Mouse (Mus musculus) layer of hippocampus, adult 18-20 months (tissue): ENCODE data around the gene Cyp19a1. TPM values are rescaled to one million over a fixed set of nuclear protein-coding genes. Genes with fewer than 3 reads are reported as not detected.
A peak's percentile ranks its signal among the peaks of the same experiment; 100 is the strongest.

Experiments used
- DNase-seq, 2 experiments: peaks; one replicate each; pipeline ENCODE4 v3.0.0; 2022; ENCODE audit warnings: low spot score in 2 of 2
- long read RNA-seq: library from polyadenylated mRNA; stranded (forward); transcript quantifications from one replicate; pipeline ENCODE4 v2.0.0, GENCODE M21; 2021
- total RNA-seq, 2 experiments: library from RNA; stranded (reverse); gene quantifications; 2 replicates each; pipeline ENCODE4 v1.2.3; 2021

Gene Cyp19a1
- total RNA-seq, result under 1 TPM in 1 of 2 experiments, not detected in 1; 0.12 TPM
- long read RNA-seq, result 0 reads

DNA sequence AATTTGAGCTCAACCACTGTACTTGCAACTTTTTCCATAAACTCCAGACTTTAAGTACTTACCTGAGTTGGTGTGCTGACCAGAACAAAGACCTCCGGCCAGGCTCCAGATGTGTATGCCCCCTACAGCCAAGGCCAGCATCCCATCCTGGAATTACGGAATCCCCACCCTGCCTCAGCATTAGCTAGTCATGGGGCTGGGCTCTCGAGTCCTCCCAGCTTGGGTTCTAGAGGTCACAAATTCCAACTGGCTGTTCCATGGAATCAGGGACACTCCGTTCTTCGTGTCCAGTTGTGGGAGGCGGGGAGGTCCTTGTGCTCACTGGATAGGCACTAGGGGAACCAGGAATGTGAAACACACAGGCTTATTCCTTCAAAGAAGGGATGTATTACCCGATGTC is at the start of gene Cyp19a1:
Gene Cyp19a1, minus strand, starts transcription at position 101 of the 400 bp plus-strand sequence.
- no peak for DNase-seq

DNA sequence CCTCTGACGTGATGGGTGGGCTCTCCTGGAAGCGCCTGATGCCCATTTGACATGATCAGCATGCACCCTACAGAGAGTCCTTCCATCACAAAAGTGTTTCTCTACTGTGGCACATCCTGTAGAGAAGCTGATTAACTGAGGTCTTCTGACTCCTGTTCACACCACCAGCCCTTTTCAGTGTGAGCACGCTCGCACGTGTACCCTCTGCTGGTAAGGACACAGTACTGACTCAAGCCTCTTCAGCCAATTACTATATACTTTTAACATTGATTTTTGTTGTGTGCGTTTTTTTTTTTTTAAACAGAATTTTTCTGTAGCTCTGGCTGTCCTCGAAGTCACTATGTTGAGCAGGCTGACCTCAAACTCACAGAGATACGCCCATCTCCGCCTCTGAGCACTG is 48.5 kb upstream of the Cyp19a1 start:
- DNase-seq, result no peak

DNA sequence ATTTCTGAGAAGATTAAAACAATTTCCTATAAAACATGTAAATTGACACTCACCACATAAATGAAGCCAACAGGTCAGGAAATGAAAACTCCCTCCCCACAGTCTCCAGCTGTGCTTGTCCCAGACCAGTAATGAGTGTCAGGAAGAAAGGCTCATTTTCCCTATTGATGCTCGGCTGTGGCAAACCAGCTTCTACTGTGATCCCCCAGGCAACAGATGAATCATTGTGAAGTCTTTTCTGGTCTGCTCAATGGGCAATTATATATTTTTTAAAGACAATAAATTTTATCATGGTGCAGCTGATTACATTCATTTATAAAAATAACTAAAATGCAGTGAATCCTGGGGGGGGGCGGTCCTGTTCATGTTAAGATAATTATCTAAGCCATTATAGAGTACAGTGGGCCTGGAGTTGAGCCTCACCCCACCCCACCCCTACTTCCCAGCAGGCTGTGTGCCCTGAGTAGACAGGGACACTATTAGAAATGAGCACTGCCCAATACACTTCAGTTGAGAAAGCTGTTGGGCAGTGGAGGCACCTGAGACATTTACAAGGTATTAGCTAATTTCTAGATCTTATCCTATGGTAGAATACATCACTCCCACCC is 40.9 kb upstream of the Cyp19a1 start:
- no peak for DNase-seq

DNA sequence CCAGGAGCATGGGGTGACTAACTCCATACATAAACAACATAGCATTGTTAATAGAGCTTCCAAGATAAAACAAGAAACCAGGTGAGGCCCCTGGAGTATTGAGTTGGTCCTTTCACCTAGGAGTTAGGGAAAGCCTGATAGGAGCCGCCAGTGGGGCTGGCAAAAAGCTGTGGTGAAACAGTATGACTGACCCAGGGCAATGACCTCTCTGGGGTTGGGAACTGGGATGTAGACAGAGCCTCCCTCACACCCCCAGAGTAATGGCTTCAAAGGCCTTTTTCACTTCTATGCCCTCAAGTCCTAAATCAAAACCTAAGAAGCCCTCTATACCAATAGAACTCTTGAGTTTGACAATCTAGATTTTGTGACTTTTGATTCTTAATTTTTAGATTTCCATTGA is 40.3 kb upstream of the Cyp19a1 start:
- DNase-seq, result no peak

DNA sequence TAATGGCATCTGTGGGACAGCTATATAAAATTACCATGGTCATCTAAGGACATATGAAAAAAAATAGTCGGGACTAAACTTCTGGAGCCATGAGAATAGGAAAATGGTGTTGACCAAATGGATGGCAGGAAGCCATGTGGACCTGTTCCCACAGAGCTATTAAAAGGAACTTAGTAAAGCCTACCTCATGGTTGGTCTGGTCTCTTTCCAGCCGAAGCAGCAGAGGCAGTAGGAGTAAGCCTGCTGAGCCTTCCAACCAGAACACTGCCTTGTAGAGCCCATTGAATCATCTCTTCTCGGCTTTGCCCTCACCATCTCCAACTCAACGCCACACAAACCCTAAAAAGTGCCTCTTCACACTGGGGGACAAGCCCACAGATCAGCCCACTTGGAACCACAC is 33.3 kb upstream of the Cyp19a1 start:
- DNase-seq, result peak; percentile 20 to 67

DNA sequence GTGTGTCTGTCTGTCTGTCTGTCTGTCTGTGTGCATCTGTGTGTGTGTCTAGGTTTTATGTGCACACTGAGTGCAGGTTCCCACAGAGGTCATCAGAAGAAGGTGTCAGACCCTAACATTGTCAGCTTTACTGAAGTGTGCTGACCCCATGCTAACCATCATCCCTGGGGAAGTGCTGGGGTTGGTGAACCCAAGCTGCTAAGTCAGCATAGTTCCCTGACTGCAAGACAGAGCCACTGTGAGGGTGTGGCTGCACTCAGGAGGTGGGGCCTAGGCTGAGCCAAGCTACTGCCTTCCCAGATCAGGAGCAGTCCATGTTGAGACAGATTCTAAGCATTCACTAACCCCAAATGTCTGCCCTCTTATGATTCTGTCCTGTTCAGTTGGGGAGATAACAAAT is 31.9 kb upstream of the Cyp19a1 start:
- DNase-seq, result no peak

DNA sequence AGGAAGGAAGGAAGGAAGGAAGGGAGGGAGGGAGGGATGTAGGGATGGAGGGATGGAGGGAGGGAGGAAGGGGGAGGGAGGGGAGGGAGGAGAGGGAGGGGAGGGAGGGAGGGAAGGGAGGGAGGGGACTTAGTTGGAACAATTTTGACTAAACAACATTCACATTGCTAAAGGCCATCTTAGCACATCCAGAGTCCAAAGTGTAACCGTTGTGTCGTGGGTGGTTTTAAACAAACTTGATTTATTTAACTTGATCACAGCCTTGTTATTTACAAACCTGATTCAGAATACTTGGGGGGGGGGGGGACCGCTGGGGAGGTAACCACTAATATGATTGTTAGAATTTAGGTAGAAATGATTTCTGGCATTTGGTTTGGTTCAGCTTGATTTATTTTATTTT is 31.5 kb upstream of the Cyp19a1 start:
- DNase-seq, result no peak

DNA sequence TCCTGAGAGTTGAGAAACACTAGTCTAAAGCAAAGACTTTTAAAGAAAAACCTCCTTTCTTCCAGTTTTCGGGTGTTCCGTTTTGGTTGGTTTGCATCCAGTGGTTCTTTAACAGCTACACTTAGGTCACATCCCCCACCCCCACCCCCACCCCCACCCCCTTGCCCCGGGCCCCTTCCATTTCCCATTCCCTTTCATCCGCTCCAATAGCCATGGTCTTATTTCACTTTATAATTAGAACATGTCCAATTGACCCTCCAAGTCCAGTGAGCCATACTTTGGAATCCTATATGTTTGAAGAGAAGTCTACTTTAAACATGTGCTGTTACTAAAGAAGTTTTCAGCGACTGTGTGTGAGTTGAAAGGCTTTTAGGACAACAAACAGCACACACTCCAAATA is 19.9 kb upstream of the Cyp19a1 start:
- DNase-seq, result no peak

DNA sequence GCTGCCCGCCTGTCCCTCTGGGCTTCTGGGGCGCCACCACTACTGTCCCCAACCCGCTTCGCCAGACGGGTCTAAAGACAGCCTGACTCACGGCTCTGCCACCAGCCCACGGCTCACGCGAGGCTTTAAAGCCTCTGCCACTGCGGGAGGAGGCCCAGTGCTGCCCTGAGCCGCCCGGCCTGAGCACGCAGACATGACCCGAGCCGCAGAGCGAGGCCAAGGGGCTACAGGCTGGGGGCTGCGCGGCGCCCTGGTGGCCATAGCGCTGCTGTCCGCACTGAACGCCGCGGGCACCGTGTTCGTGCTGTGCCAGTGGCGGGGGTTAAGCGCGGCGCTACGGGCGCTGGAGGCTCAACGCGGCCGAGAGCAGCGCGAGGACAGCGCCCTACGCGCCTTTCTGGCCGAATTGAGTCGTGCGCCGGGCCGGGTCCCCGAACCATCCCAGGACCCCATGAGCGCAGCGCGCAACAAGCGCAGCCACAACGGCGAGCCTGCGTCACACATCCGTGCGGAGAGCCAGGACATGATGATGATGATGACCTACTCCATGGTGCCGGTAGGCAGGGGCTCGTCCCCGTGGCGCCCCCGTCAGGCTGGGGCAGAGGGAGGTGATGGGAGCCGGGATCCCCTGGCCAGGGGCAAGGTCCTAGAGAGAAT is 18.5 kb upstream of the Cyp19a1 start, which contains the start of gene Gldn:
Gene Gldn, plus strand, starts transcription at position 156 of the 657 bp plus-strand sequence.
- peak in 1 of 2 experiments; percentile 20 for DNase-seq

DNA sequence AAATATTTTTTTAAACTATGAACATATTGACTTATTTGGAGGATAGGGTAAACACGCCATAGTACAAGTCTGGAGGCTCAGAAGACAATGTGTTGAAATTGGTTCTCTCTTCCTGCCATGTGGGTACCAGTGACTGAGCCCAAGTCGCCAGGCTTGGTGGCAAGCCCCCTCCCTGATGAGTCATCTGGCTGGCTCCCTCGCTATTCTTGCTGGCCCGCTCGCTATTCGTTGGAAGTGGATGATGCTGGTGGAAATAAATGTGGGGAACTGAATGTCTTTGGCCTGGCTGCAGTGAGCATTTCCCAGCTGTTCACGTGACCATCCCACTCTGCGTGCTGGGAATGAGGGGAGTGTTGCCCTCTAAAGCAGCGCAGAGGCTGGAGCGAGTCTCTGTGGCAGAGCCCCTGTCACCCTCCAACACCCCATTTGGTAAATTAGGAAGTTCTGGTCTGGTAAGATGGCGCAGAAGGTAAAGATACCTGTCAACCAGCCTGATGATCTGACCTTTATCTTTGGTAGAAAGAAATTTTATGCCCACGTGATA is 11.2 kb upstream of the Cyp19a1 start:
- DNase-seq, result peak in 1 of 2 experiments; percentile 57

DNA sequence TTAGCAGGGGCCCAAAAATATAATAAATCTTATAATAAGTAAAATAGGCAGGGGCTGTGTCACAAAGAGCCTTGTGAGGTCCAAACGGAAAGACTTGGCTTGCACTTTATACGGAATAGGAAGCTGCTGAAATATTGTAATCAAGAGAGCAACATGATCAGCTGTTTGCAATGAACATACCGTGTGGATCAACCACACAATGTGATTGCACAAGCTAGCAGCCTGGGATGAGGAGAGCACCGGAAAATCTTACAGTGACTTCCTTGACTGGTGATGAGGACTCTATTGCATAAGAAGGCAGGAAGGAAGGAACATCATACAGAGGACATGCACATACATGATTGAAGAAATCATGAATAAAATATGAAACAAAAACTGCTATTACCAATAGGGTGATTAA is 7.4 kb upstream of the Cyp19a1 start:
- DNase-seq, result no peak

DNA sequence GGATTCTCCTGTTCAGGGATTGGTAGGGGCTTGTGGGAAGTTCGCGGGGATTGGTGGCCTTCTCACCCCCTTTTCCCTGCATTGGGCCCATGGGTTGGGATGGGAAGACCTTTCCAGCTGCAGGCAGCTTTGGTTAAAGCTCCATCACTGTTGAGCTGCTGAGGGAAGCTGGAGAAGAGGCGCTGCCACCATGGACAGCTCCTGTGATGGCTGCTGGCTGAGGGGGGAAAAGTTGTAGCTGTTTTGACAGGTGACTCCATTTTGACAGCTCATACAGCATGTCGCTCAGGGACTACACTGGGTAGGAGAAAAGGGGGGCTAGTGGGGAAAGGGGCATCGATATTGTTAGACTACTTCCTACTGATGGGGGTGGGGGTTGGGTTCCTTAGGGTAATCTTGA is 3.0 kb upstream of the Cyp19a1 start:
- no peak for DNase-seq

DNA sequence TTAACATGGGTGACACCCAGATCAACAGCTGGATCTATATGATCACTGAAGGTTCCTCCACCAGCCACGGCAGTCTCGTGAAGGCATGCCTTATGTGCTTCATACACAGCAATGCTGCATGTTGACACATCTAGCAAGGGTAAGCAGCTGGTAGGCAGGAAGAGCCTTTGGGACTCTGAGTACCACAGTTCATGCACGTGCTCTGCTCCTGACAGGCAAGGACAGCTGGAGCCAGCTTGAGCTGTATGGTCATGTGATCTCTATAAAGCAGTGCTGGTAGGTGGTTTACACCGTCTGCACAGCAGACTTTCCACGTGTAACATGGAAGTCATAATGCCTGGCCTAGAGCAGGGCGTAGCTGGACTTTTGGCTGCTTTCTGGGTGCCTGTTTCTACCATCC is 2.1 kb upstream of the Cyp19a1 start:
- DNase-seq, result no peak

DNA sequence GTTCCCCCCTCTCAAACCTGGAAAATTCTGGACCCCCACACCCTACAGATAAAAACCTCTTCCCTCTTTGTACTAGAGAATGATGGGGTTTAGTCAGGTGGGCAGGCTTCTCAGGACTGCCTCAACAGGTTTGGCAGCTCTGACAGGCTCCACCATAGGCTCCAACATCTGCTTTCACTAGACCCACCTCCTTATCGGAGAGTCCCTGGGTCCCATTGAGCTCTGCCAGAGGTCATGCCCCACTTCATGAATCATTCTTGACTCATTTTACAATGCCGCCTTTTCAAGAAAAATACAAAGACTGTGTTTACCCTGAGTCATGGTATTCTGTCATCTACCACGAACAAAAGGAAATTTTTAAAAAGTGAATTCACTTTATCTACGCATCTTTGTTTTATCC is 3.2 kb downstream of the Cyp19a1 start:
- DNase-seq, result no peak

DNA sequence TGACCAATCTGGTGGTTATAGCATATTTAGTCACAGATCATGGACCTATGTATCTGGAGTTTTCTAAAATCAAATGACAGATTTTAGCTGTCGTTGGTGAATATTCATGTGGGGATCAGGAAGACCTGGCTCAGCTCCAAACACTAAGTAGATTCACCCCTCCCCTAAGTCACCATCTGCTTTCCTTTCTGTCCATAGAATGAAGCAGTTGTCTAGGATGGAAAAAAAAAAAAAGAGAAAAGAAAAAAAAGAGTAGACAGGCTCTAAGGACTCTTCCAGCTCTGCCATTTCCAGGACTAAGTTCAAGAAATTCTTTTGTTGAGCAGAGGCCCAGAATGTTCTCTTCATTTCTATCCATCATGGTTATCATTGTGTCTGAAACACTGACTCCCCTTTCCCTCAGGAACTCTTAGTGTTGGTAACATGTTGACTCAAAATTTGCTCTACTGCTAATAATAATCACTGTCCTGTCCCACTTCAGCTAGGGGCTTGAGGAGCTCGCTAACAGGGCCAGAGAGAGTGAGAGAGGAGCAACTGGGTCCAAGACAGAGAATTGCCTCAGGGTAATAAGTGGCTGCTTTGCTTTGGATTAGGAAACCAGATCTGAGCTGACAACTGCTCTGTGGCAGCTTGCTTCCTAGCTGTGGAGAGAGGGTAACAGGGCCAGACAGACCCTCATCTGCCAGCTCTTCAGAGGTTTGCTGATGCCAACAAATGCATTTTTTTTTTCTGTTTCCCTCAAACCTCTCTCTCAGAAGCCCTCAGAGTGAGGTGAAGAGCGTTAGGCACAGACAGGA is 22.8 kb downstream of the Cyp19a1 start:
- DNase-seq, result peak in 1 of 2 experiments; percentile 76

DNA sequence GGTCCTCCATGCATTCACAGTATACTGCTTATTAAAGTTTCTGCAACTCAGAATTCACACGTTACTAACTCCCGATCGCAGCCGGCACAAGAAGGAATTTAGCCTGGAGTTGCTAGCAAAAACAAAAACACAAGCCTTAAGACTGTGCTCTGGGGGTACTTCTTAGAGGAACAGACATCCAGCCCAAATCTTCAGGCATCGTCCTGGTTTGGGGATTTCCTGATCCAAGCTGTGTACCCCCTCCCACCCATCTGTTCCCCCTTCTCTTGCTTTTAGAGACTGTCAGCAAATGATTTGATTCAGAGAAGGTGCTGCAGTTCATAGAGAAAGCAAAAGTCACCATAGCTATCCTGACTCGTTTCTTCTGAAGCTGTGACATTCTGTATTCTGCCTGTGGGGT is 40.3 kb downstream of the Cyp19a1 start:
- peak in 1 of 2 experiments; percentile 27 for DNase-seq

DNA sequence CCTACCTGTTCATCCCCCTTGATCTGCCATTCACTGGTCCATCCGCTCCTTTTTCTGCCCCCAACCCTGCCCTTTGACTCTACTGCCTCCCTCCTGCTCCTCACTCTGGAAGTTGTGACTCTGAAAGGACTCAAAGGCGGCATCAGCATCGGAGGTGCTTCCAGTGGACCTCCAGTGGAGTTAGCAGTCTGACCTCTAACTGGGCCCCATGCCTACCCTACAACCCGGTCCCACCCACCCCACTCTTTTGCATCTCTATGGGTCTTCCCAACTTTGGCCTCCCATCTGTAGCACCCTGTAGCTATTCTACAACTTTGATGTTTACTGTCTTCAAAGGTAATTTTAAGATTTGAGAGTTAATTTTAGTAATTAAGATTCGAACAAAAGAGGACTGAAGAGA is 51.4 kb downstream of the Cyp19a1 start:
- no peak for DNase-seq

DNA sequence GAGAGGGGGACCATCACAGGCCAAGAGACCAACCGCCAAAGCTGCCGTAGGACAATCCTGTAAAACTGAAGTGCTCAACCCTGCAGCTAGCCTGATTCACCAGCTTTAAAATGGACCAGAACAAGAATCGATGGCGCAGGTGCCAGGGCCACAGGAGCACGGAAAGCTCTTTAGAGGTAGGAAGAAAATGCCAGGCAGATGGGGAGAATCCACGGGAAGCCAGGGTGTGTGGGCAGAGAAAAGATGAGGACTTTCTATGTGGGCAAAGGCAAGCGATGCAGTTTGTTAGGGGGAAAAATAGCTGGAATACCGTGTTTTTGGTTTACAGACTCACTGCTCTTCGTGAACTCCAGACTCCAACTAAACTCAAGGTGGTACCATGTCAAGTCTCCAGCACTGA is 53.0 kb downstream of the Cyp19a1 start:
- peak; percentile 21 to 46 for DNase-seq

DNA sequence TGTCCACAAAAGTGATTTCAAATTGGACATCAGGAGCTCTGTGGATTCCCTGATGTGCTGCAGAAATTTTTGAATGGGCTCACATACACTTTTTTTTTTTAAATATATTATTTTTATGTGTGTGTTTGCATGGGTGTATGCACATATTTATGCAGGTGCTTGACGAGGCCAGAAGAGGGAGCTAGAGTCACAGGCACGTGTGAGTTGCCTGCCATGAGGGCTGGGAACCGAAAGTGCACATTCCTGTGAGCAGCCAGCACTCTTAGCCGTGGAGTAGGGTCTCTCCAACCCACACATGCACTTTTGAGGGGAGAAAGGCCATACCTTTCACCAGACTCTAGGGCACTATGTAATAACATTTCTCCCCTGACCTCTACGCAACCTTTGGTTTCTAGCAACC is 73.1 kb downstream of the Cyp19a1 start:
- DNase-seq, result no peak

DNA sequence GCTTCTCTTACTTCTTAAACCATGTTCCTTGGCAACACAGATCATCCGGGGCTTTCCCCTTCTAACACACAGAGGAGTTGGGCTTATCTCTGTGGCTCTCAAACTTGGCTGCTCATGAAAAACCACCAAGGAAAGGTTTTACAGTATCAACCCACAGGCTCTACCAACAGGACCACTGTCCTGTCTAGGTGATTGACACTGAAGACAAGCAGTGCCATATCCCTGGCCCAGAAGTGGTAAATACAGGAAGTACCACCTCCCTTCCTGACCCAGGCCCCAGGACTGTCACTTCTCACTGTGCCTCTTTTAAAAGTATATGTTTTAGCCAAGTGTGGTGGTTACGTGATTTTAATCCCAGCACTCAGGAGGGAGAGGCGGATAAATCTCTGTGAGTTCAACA is 76.5 kb downstream of the Cyp19a1 start:
- DNase-seq, result no peak

DNA sequence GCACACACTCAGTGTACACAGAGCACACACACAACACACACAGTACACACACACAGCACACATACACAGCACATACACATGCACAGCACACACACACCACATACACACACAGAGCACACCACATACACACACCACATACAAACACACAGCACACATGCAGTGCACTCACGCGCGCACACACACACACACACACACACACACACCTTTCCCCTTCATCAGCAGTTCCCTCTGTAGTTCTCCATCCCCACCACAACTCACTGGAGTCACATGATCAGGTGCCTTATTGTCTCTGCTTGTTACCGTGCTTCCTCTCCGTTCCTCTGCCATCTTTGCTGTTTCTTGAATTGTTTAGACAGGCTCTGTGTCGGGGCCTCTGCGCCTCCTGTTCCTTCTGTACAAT is 85.4 kb downstream of the Cyp19a1 start:
- DNase-seq, result no peak

DNA sequence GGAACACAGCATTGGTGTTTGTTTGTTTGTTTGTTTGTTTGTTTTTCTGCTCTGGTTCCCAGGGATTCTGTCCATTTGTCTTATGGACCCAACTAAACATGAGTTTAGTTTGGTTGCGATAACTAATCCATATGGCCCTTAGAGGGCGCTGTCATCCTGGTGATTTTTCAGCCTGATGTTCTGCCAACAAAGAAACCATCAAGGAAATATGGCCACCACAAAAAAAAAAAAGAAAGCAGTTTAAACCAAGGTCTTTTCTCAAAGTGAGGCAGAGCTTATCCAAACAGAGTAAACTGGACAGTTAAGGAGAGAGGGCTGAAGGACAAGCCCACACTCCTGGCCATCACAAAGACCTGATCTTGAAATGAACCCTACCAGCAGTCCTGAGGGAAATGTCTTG is 86.6 kb downstream of the Cyp19a1 start:
- peak; percentile 22 to 83 for DNase-seq
